Mouse (Mus musculus) heart, embryonic 11.5 days (tissue): Measurements from ENCODE around the gene Cmpk2. TPM values are rescaled to one million over a fixed set of nuclear protein-coding genes. Genes with fewer than 3 reads are reported as not detected.
A peak's percentile ranks its signal among the peaks of the same experiment; 100 is the strongest.
"Not testable (repeated sequence)": the region's sequence is repeated elsewhere in the genome, so short reads cannot be mapped to it uniquely, and the experiment has no call there.

Experiments
- ATAC-seq: fragments of 200-750 bp; cut with Nextera tagmentation; replicated peaks from 2 replicates; pipeline ENCODE4 v1.8.0; 2017; ENCODE audit warnings: moderate library complexity; ENCODE audit not compliant: insufficient number of reproducible peaks, low FRiP score, low TSS enrichment
- H3K27ac ChIP-seq: fragments of 300-500 bp; sonication (generic); 2 replicates; pipeline ENCODE4 v1.5.1; 2014; ENCODE audit warnings: mild to moderate bottlenecking, low read depth, low read length
- H3K27me3 ChIP-seq: fragments of 300-500 bp; sonication (generic); 2 replicates; pipeline ENCODE4 v1.6.1; 2014; ENCODE audit warnings: mild to moderate bottlenecking, low read length, mixed read lengths; ENCODE audit not compliant: control insufficient read depth, insufficient read depth
- H3K36me3 ChIP-seq: fragments of 300-500 bp; sonication (generic); 2 replicates; pipeline ENCODE4 v1.6.1; 2014; ENCODE audit warnings: mild to moderate bottlenecking, low read length, moderate library complexity, mixed read lengths; ENCODE audit not compliant: control insufficient read depth, insufficient read depth
- H3K4me1 ChIP-seq: fragments of 300-500 bp; sonication (generic); 2 replicates; pipeline ENCODE4 v1.6.1; 2014; ENCODE audit warnings: low read length; ENCODE audit not compliant: control insufficient read depth, insufficient read depth
- H3K4me2 ChIP-seq: fragments of 300-500 bp; sonication (generic); 2 replicates; pipeline ENCODE4 v1.6.1; 2014; ENCODE audit warnings: mild to moderate bottlenecking, moderate library complexity
- H3K4me3 ChIP-seq: fragments of 300-500 bp; sonication (generic); 2 replicates; pipeline ENCODE4 v1.5.1; 2014; ENCODE audit warnings: low read depth, low read length
- H3K9ac ChIP-seq: fragments of 300-500 bp; sonication (generic); 2 replicates; pipeline ENCODE4 v1.6.1; 2014; ENCODE audit warnings: mild to moderate bottlenecking, low read depth, low read length, moderate library complexity
- H3K9me3 ChIP-seq: fragments of 300-500 bp; sonication (generic); replicated peaks from 2 replicates; pipeline ENCODE4 v1.6.1; 2016; ENCODE audit warnings: low read length; ENCODE audit not compliant: control insufficient read depth
- WGBS: fragments of 180-500 bp; shearing (Covaris S2); extraction: QIAGEN DNeasy Blood & Tissue Kit; methylation state at CpG from one replicate; pipeline ENCODE4 v1.1.7; 2014; ENCODE audit not compliant: insufficient replicate concordance; 5-methylcytosine and 5-hydroxymethylcytosine counted together
- polyA plus RNA-seq: library from polyadenylated mRNA; unstranded; fragments of >200 nt; fragmentation: Nextera tagmentation; extraction: Ambion mirVana; gene quantifications from 2 replicates; pipeline ENCODE4 v1.2.1, GENCODE M21; 2014

Gene Cmpk2
- polyA plus RNA-seq, 1 experiment from 2014 or later = 9.1 TPM

DNA sequence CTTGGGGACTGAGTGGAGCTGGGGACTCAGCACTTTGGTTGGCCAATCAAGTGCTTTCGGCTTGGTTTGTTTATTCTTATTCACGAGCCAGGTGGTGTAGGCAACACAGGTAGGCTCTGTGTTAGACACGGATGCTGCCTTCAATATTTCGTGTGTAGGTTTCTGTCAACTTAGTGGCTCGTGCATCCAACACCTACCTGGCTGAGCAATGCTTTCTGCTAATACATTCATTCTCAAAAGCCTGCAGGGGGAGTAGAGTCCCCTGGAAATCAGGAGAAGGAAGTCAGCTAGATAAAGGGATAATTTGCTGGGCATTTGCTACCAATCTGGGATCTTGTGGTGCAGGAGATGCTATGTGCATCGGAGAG lies 1.0 kb downstream of the Cmpk2 start:
- Histone ChIP-seq H3K4me2 (peak overlapping the region; percentile 94), H3K36me3 (no peaks in the 10 kb centered on the region), H3K9me3 (no peaks in the 10 kb centered on the region), H3K9ac (peak overlapping the region; percentile 76; the same call in 1 of the 2 replicates), H3K27me3 (no peaks in the 10 kb centered on the region; the same call in 1 of the 2 replicates), H3K4me3 (peak overlapping the region; percentile 77), H3K4me1 (peaks cover 3% of the 10 kb centered on the region; the same call in 1 of the 2 replicates), H3K27ac (no peak overlapping the region)
- no peak for ATAC-seq
- 31% methylated on average over 6 of the region's 6 CpGs for WGBS

DNA sequence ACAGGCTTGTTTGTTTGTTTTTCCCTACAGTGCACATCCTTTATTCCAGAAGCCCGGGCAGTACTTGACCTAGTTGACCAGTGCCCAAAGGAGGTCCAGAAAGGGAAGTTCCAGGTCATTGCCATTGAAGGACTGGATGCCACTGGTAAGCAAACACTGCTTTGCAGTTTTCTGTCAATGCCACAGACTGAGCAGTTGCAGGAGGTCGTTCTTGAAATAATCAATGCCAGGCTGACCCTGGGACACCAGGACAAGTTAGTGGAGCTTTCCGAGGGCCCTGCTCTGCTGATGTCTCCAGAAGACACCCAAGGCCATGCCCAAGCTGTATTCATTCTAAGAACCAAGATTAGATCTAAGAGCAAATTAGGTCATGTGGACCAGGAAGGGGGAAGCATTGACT lies 2.4 kb downstream of the Cmpk2 start:
- H3K36me3 ChIP-seq = no peaks in the 10 kb centered on the region
- H3K9ac ChIP-seq = 0 out of 2 replicates have a peak overlapping the region, but pooled peaks have one; percentile 22
- H3K4me2 ChIP-seq = peak overlapping the region; percentile 94
- 69% methylated on average over 3 of the region's 3 CpGs for WGBS
- ATAC-seq = no peak
- H3K27me3 ChIP-seq = no peaks in the 10 kb centered on the region; the same call in 1 of the 2 replicates
- no peaks in the 10 kb centered on the region for H3K9me3 ChIP-seq
- peak overlapping the region; percentile 77 for H3K4me3 ChIP-seq
- H3K4me1 ChIP-seq = peaks cover 3% of the 10 kb centered on the region; the same call in 1 of the 2 replicates
- no peak overlapping the region for H3K27ac ChIP-seq

DNA sequence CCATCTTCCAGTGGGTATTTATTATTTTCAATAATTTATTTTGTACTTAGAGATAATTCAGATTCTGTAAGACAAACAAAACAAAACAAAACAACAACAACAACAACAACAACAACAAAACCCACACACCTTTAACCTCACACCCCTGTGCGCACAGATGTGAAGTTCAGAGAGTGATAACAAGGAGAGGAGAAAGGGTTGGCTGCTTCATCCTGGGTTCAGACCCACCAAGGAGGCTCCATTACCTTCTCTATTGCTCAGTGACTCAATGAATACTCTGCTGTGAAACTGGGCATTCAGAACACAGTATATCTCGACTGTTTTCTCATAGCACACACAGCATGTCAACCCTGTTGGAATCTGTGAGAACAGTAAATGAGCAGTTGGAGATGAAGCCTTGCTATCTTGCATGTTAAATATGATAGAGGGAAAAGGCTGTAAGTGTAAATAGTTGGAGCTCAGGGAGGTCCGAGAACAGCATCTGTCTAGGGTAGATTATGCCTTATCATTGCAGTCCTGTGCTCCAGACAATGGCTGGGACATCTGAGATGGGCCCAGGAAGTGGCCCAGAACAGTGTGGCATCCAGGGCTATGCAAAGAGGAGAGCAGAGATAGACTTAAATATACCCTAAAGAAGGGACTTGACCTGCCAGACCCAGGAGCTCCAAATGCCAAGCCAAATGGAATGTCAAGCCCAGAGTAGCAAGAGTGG lies 3.9 kb downstream of the Cmpk2 start:
- WGBS = 63% methylated on average over 3 of the region's 3 CpGs
- peak overlapping the region; percentile 94 for H3K4me2 ChIP-seq
- H3K9ac ChIP-seq = no peak overlapping the region
- H3K27ac ChIP-seq = peak overlapping the region; percentile 80
- ATAC-seq = peak; percentile 88
- no peaks in the 10 kb centered on the region for H3K9me3 ChIP-seq
- peaks cover 3% of the 10 kb centered on the region; the same call in 1 of the 2 replicates for H3K4me1 ChIP-seq
- H3K36me3 ChIP-seq = no peaks in the 10 kb centered on the region
- H3K4me3 ChIP-seq = no peak overlapping the region
- no peaks in the 10 kb centered on the region; the same call in 1 of the 2 replicates for H3K27me3 ChIP-seq

DNA sequence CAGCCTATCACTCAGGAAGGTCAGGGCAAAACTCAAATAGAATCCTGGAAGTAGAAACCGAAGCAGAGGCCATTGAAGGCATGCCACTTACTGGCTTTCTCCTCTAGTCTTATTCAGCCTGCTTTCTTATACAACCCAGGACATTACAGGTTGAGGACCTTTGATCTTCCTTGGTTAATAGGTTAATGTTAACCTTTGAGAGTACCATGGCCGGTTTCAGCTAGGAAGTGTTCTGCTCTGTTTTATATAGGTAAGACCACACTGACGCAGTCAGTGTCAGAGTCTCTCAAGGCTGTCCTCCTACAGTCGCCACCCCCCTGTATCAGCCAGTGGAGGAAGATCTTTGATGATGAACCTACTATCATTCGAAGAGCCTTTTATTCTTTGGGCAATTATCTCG lies 4.7 kb downstream of the Cmpk2 start:
- Histone ChIP-seq H3K4me1 (peaks cover 3% of the 10 kb centered on the region; the same call in 1 of the 2 replicates), H3K4me3 (no peak overlapping the region), H3K9me3 (no peaks in the 10 kb centered on the region), H3K27me3 (no peaks in the 10 kb centered on the region; the same call in 1 of the 2 replicates), H3K9ac (no peak overlapping the region), H3K36me3 (no peaks in the 10 kb centered on the region), H3K27ac (peak overlapping the region; percentile 80), H3K4me2 (peak overlapping the region; percentile 49)
- no peak for ATAC-seq
- WGBS = 79% methylated on average over 6 of the region's 6 CpGs

DNA sequence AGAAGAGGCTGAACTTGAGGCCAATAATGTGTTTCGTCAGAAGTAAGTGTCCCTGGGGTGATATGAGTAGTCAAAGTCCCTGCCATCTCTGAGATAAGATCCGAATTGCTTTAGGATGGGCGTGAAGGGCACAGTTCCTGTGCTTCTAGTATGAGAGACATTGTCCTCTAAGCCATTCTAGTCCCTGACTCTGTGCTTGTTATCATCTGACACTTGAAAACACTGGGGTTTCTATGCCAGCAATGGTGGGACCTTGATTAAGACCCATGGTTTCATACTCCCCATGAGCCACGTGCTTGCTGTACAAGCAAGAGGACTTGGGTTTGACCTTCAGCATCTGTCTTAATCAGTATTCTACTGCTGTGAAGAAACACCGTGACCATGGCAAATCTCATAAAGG lies 8.2 kb downstream of the Cmpk2 start:
- Histone ChIP-seq H3K4me1 (no peaks in the 10 kb centered on the region), H3K9ac (no peak overlapping the region), H3K36me3 (no peaks in the 10 kb centered on the region), H3K27ac (no peak overlapping the region), H3K27me3 (no peaks in the 10 kb centered on the region), H3K4me3 (no peak overlapping the region), H3K9me3 (no peaks in the 10 kb centered on the region), H3K4me2 (no peak overlapping the region)
- WGBS = 80% methylated on average over 5 of the region's 5 CpGs
- no peak for ATAC-seq

DNA sequence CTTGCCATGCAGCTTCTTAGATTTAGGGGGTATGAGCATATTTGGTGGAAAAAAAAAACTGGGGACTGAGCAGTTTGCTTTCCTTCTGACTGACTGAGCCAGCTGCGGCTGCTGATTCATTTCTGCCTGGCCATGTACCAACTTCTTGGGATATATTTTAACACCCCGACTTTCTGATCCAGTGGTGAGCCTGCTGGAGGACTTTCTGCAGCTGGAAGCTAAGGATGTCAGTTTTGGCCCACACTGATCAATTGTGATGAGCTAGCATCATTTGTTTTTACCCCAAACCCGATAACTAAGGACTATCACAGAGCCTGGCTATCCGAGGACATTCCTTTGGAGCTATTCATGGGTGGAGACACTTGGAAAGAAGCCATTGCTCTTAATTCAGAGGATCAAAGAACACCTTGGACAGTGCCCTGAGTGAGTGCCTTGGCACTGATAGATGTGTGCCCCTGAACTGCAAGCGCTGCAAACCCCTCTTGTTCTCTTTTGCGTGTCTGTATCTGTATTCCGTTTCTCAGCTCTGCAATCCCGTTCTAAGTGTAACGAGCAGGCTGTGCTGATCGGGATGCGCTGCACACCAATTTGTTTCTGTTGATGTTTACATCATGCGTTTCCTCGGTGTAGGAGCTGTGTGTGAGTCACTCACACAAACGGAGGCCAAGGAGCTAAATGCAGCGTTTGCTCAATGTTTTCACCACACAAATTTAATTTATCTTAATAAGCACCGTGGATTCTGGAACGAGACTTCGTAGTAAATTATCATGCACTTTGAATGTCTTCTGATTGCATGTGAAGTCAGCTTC lies 9.4 kb downstream of the Cmpk2 start:
- Histone ChIP-seq H3K27ac (no peak overlapping the region), H3K4me1 (no peaks in the 10 kb centered on the region), H3K9ac (no peak overlapping the region), H3K4me2 (no peak overlapping the region), H3K36me3 (no peaks in the 10 kb centered on the region), H3K4me3 (no peak overlapping the region), H3K27me3 (no peaks in the 10 kb centered on the region), H3K9me3 (no peaks in the 10 kb centered on the region)
- no peak for ATAC-seq
- 77% methylated on average over 18 of the region's 18 CpGs for WGBS

DNA sequence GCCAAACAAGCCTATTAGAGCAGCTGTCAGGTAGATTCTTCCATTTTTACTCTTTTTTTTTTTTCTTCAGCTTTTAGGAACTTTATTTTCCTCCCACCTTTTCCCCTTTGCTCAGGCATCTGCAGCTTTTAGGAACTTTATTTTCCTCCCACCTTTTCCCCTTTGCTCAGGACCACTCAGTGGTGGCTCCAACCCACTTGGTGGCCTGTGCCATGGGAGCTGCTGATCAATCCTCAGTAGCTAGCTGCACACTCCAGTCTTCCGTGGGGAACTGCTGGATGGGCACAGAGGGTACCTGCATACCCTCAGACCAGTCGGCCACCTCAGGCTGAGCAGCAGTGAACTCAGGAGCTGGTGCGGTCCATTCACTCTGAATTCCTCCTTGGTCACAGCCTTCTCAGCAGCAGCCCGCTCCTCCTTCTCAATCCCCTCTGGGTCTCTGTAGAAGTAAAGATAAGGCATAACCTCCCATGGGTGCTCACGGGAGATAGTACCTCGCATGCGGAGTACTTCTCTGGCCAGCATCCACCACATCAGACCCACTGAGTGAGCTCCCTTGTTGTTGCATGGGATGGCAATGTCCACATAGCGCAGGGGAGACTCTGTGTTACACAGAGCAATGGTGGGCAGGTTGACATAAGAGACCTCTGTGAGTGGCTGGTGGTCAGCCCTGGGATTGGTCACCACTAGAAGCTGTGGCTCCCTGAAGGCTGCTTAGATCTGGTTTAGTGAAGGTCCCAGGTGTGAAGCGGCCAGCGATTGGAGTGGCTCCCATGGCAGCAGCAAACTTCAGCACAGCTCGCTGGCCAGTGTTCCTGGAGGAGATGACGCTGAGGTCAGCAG lies 17.0 kb downstream of the Cmpk2 start:
- H3K27me3 ChIP-seq, H3K27ac ChIP-seq, ATAC-seq, H3K9ac ChIP-seq, H3K4me1 ChIP-seq, H3K4me3 ChIP-seq, H3K36me3 ChIP-seq, H3K9me3 ChIP-seq: not testable (repeated sequence)
- 78% methylated on average over 12 of the region's 12 CpGs for WGBS
- H3K4me2 ChIP-seq = peak overlapping the region; percentile 32

DNA sequence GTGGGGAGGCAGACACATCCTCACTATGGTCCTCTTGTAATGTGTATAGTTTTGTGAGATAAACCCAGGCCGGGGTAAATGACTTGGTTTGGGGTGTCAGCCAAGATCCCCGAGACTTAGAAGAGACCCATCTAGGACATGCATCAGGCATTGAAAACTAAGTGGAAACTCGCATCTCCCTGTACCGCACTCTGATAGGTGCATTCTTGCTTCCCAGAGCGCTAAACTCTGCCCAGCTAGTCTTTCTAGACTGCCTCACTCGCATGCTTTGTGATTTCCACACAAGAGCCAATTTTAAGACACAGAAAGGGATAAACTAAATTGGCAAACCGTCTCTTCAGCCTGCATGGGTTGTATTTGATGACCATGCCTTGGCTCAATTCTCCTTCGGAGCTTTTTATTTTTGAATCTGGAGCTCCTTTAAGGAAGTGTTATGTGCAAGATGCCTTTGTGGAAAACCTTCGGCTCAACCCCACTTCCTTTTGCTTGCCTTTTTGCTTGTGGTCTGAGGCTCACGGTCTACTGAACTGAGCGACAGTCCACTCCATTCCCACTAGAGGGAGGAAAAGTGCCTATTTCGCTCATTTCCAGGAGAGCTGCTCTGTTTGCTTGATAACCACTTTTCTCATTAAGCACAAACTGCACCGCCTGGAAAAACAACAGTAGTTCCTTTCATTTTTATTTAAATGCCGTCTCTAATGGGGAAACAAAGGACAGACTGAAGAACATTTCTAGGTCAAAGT lies 19.0 kb downstream of the Cmpk2 start:
- no peaks in the 10 kb centered on the region for H3K27me3 ChIP-seq
- H3K36me3 ChIP-seq = no peaks in the 10 kb centered on the region
- H3K4me3 ChIP-seq = no peak overlapping the region
- ATAC-seq = no peak
- H3K4me1 ChIP-seq = no peaks in the 10 kb centered on the region
- H3K9me3 ChIP-seq = no peaks in the 10 kb centered on the region
- WGBS = 56% methylated on average over 14 of the region's 14 CpGs
- no peak overlapping the region for H3K27ac ChIP-seq
- 0 out of 2 replicates have a peak overlapping the region, but pooled peaks have one; percentile 9 for H3K4me2 ChIP-seq
- H3K9ac ChIP-seq = no peak overlapping the region
